Mouse (Mus musculus): Measurements from ENCODE around the gene Dock6. TPM values are rescaled to one million over a fixed set of nuclear protein-coding genes. Genes with fewer than 3 reads are reported as not detected.
"Not testable (repeated sequence)": the region's sequence is repeated elsewhere in the genome, so short reads cannot be mapped to it uniquely, and the experiment has no call there.

The Dock6 gene
- polyA plus RNA-seq (2012; rRNA removed): 43.3 and 47.6 TPM in 2 replicates

DNA sequence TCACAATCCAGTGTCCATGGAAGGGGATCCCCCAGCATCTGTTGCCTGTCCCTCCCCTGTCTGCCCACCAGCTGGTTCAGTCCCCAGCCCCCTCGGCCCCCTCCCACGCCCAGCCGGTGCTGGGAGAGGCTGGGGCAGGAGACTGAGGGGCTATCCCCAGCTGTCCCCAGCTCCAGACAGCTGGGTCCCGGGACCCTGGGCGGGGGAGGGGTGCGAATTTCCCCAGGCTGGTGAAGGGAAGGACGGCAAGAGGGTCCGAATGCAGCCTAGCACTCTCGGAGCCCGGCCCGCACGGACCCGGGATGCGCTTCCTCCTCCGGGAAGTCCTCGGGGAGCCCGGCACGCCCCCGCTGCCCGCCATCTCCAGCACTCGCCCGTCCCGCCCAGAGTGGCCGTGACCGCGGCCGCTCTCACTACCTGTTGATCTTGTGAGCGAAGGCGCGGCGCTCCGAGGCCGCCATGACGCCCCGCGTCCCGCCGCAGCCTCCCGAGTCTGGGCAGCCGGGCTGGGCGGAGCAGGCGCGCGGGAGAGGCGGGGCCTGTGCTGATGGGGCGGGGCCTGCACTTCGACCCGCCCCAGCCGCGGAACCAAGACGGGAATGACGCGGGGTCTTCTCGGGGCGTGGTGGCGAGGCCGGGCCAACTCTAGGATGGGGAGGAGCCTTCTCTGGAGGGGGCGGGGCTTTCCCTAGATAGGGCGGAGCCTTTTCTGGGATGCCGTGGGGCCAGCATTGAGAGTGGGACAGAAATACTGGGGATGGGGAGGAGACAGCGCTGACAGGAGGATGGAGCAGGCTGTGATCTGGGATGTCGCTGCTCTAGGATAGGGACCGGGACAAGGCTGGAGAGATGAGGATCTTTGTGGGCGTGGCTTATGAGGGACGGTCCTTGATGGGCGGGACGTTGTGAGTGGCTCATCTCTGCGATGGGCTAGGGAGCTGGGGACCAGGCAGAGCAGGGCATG lies at the start of gene Dock6:
Gene Dock6 (minus strand): TSS at position 508 of the 964 bp plus-strand sequence.
- peak within 1 kb of the TSS; percentile 41; the same call in 1 of the 2 replicates for H3K27ac ChIP-seq (ENCODE audit: insufficient read depth, low read length)
- 3% methylated on average over 68 of the region's 68 CpGs for WGBS
- H3K36me3 ChIP-seq (ENCODE audit: control insufficient read depth, insufficient read depth, low read length): no peaks in the 10 kb centered on the region
- H3K4me1 ChIP-seq (ENCODE audit: control insufficient read depth, insufficient read depth, insufficient read length): peaks cover 8% of the 10 kb centered on the region
- TF ChIP-seq POLR2A (IDR thresholded peaks at IDR 0.05; ENCODE audit: low read depth, low read length): peak; percentile 6; the same call in 1 of the 2 replicates
- TF ChIP-seq CTCF (IDR thresholded peaks at IDR 0.05; ENCODE audit: extremely low read depth, insufficient read depth, insufficient read length, insufficient replicate concordance): no peak
- peak; percentile 34 to 74 for DNase-seq (ENCODE audit: low read depth in 1 of 2, low spot score in 2 of 2)
- H3K4me3 ChIP-seq (ENCODE audit: extremely low read depth, insufficient read depth, insufficient read length): peak within 1 kb of the TSS; percentile 65
- H3K27me3 ChIP-seq (ENCODE audit: control insufficient read depth, insufficient read depth, low read length): no peaks in the 10 kb centered on the region; the same call in none of the 2 replicates

DNA sequence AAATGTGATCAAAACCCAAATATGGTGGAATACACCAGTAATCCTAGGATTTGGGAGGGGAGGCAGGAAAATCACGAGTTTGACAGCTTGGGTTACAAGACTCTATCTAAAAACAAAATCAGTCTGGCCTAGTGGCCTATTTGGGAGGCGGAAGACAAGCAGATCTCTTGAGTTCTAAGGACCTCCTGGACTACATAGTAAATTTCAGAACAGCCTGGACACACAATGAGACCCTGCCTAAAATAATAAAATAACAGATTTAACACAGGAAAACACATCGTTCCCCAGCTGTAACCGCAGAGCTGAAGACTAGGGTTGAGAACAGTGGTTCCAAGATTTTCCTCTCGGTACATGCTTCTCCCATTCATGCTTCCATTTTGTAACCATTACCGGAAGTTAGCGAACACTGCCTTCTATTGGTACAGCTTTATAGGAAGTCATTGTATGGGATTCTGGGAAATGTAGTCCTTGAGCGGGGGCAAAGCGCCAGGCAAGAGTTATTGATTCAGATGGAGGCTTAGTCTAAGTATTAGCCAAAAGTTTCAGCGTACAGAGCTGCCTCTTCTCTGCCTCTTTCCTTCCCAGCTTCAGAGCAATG lies 48.9 kb upstream of the Dock6 start:
- no peaks in the 10 kb centered on the region; the same call in 1 of the 2 replicates for H3K4me1 ChIP-seq (ENCODE audit: control insufficient read depth, insufficient read depth, insufficient read length)

DNA sequence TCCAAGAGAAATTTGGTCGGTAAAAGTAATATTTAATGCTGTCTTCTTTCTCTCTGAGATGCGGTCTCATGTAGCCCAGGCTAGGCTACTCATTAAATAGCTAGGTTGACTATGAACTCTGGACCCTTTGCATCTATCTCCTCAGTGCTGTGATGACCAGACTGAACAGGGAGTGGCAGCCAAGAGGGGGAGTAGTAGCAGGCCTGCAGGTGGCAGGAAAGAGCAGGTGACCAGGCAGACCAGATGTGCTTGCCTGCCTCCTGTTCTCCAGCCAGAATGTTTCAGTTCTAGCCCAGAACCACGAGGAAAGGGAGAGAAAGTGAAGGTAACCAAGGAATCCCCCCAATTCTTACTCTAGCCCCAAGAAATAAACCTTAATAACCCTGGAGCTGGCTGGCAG lies 36.8 kb upstream of the Dock6 start:
- Histone ChIP-seq H3K27me3 (ENCODE audit: control insufficient read depth, insufficient read depth, low read length) (no peaks in the 10 kb centered on the region), H3K27ac (ENCODE audit: insufficient read depth, low read length) (no peak overlapping the region), H3K4me1 (ENCODE audit: control insufficient read depth, insufficient read depth, insufficient read length) (no peaks in the 10 kb centered on the region), H3K36me3 (ENCODE audit: control insufficient read depth, insufficient read depth, low read length) (no peaks in the 10 kb centered on the region), H3K4me3 (ENCODE audit: extremely low read depth, insufficient read depth, insufficient read length) (no peak overlapping the region)
- no peak for TF ChIP-seq POLR2A (IDR thresholded peaks at IDR 0.05; ENCODE audit: low read depth, low read length)
- 55% methylated on average over 3 of the region's 3 CpGs for WGBS
- no peak for DNase-seq (ENCODE audit: low read depth in 1 of 2, low spot score in 2 of 2)

More for the DNA sequence above, 48.9 kb upstream of the Dock6 start:
- DNase-seq (ENCODE audit: low read depth in 1 of 2, low spot score in 2 of 2): peak; percentile 14 to 51
- WGBS: 23% methylated on average over 10 of the region's 10 CpGs
- no peak for TF ChIP-seq CTCF (IDR thresholded peaks at IDR 0.05; ENCODE audit: extremely low read depth, insufficient read depth, insufficient read length, insufficient replicate concordance)
- no peak for TF ChIP-seq POLR2A (IDR thresholded peaks at IDR 0.05; ENCODE audit: low read depth, low read length)
- no peaks in the 10 kb centered on the region for H3K27me3 ChIP-seq (ENCODE audit: control insufficient read depth, insufficient read depth, low read length)
- H3K27ac ChIP-seq (ENCODE audit: insufficient read depth, low read length): no peak overlapping the region
- no peaks in the 10 kb centered on the region for H3K36me3 ChIP-seq (ENCODE audit: control insufficient read depth, insufficient read depth, low read length)
- peak overlapping the region; percentile 45 for H3K4me3 ChIP-seq (ENCODE audit: extremely low read depth, insufficient read depth, insufficient read length)

DNA sequence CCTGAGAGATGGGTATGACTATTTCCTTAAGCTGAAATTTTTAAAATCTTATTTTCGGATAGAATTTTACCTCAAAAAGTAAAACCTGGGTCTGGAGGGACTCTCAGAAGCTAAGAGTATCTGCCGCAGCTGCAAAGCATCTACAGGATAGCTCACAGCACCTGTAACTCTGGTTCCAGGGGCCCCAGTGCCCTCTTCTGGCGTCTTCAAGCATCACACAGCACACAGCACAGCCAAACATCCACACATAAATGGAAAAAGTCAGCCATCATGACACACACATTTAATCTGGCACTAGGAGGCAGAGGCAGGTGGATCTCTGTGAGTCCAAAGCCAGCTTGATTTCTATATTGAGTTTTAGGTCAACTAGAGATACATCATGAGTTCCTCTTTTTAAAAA lies 24.2 kb upstream of the Dock6 start:
- TF ChIP-seq CTCF (IDR thresholded peaks at IDR 0.05; ENCODE audit: extremely low read depth, insufficient read depth, insufficient read length, insufficient replicate concordance): no peak
- TF ChIP-seq POLR2A (IDR thresholded peaks at IDR 0.05; ENCODE audit: low read depth, low read length): no peak
- Histone ChIP-seq H3K27ac (ENCODE audit: insufficient read depth, low read length) (no peak overlapping the region), H3K36me3 (ENCODE audit: control insufficient read depth, insufficient read depth, low read length) (no peaks in the 10 kb centered on the region), H3K27me3 (ENCODE audit: control insufficient read depth, insufficient read depth, low read length) (no peaks in the 10 kb centered on the region), H3K4me3 (ENCODE audit: extremely low read depth, insufficient read depth, insufficient read length) (no peak overlapping the region), H3K4me1 (ENCODE audit: control insufficient read depth, insufficient read depth, insufficient read length) (no peaks in the 10 kb centered on the region)
- no peak for DNase-seq (ENCODE audit: low read depth in 1 of 2, low spot score in 2 of 2)
- WGBS: 57% methylated on average over 3 of the region's 3 CpGs

DNA sequence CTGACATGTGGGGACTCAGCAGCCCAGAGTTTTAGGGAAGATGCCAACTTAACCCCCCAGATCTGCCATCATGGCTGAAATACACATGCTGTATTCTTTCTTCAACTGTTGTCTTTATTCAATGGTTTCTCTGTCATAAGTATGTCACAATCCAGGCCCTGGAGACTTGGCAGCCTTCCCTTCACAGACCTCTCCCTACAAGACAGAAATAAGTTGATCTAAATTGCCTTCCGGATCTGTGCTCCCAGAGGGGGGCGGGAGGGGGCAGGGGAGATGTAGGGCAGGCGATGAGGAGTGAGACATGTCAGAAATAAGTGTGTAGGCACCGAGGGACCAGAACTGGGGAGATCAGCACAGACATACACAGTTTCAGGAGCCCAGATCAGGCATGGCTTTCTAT lies 19.8 kb upstream of the Dock6 start:
- Histone ChIP-seq H3K4me3 (ENCODE audit: extremely low read depth, insufficient read depth, insufficient read length) (no peak overlapping the region), H3K27me3 (ENCODE audit: control insufficient read depth, insufficient read depth, low read length) (no peaks in the 10 kb centered on the region), H3K36me3 (ENCODE audit: control insufficient read depth, insufficient read depth, low read length) (no peaks in the 10 kb centered on the region), H3K4me1 (ENCODE audit: control insufficient read depth, insufficient read depth, insufficient read length) (no peaks in the 10 kb centered on the region), H3K27ac (ENCODE audit: insufficient read depth, low read length) (no peak overlapping the region)
- TF ChIP-seq CTCF (IDR thresholded peaks at IDR 0.05; ENCODE audit: extremely low read depth, insufficient read depth, insufficient read length, insufficient replicate concordance): no peak
- TF ChIP-seq POLR2A (IDR thresholded peaks at IDR 0.05; ENCODE audit: low read depth, low read length): no peak
- no peak for DNase-seq (ENCODE audit: low read depth in 1 of 2, low spot score in 2 of 2)
- 75% methylated on average over 4 of the region's 4 CpGs for WGBS

DNA sequence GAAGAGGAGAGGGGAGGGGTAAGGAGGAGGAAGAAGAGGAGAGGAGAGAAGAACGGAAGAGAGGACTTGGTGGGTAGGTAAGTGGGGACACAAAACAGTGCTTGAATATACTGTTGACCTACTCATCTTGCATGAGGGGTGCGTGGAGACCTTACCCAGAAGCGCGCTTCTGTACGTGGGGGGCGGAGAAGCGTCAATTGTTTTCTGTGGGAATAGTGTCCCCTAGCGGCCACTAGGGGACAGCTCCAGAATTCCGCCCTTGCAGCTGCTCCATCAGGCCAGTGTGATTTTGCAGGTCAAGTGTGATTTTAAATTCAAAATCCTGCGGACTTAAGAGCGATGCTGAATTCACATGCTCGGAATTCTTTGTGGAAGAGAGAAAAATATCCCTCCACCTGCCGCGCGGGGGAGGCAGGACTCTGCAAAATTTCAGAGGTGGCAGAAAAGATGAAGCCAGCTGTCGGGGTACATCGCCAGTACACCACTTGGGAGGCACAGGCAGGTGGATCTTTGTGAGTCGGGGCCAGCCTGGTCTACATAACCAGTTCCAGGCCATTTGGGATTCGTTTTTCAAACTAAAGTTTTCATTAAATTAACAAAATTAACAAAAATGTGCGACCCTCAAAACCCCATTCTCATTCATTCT lies 18.6 kb upstream of the Dock6 start:
- Histone ChIP-seq H3K27me3 (ENCODE audit: control insufficient read depth, insufficient read depth, low read length) (no peaks in the 10 kb centered on the region), H3K4me1 (ENCODE audit: control insufficient read depth, insufficient read depth, insufficient read length) (no peaks in the 10 kb centered on the region), H3K27ac (ENCODE audit: insufficient read depth, low read length) (no peak overlapping the region), H3K4me3 (ENCODE audit: extremely low read depth, insufficient read depth, insufficient read length) (no peak overlapping the region), H3K36me3 (ENCODE audit: control insufficient read depth, insufficient read depth, low read length) (no peaks in the 10 kb centered on the region)
- 20% methylated on average over 20 of the region's 20 CpGs for WGBS
- no peak for DNase-seq (ENCODE audit: low read depth in 1 of 2, low spot score in 2 of 2)
- TF ChIP-seq CTCF (IDR thresholded peaks at IDR 0.05; ENCODE audit: extremely low read depth, insufficient read depth, insufficient read length, insufficient replicate concordance) (peak; percentile 56; the same call in 1 of the 2 replicates), POLR2A (IDR thresholded peaks at IDR 0.05; ENCODE audit: low read depth, low read length) (no peak)

DNA sequence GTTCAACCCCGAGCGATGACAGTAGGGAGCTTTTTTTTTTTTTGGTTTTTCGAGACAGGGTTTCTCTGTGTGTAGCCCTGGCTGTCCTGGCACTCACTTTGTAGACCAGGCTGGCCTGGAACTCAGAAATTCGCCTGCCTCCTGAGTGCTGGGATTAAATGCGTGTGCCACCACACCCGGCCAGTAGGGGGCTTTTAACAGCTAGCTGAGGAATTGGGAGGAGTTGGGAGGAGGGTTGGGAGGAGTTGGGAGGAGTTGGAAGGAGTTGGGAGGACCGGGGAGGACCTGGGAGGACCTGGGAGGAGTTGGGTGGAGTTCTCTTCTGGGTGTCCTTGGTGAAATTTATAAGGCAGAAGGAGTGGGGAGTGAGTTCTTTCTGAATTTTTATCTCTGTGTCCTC lies 16.9 kb upstream of the Dock6 start:
- DNase-seq (ENCODE audit: low read depth in 1 of 2, low spot score in 2 of 2); H3K4me3 ChIP-seq (ENCODE audit: extremely low read depth, insufficient read depth, insufficient read length); H3K36me3 ChIP-seq (ENCODE audit: control insufficient read depth, insufficient read depth, low read length); H3K27ac ChIP-seq (ENCODE audit: insufficient read depth, low read length); H3K27me3 ChIP-seq (ENCODE audit: control insufficient read depth, insufficient read depth, low read length); H3K4me1 ChIP-seq (ENCODE audit: control insufficient read depth, insufficient read depth, insufficient read length): not testable (repeated sequence)
- 59% methylated on average over 7 of the region's 7 CpGs for WGBS
